Mouse (Mus musculus) heart, adult 2 months (tissue): ENCODE results near the gene Snap47. TPM values are rescaled to one million over a fixed set of nuclear protein-coding genes. Genes with fewer than 3 reads are reported as not detected.

ENCODE experiments used
- DNase-seq, 2 experiments: peaks; one replicate each; pipeline ENCODE4 v3.0.0; 2021
- H3K27ac ChIP-seq: fragments of 200-600 bp; 2 replicates; pipeline ENCODE4 v1.8.1; 2022
- H3K27me3 ChIP-seq: fragments of 200-500 bp; 2 replicates; pipeline ENCODE4 v1.6.1; 2012; ENCODE audit warnings: mild to moderate bottlenecking, low read length, inconsistent platforms, mixed read lengths; ENCODE audit not compliant: control insufficient read depth, insufficient read depth
- H3K36me3 ChIP-seq: fragments of 200-500 bp; 2 replicates; pipeline ENCODE4 v1.6.1; 2012; ENCODE audit warnings: low read length, inconsistent platforms; ENCODE audit not compliant: control insufficient read depth, insufficient read depth
- H3K4me1 ChIP-seq: fragments of 200-500 bp; 2 replicates; pipeline ENCODE4 v1.6.1; 2011; ENCODE audit warnings: low read length; ENCODE audit not compliant: control insufficient read depth, insufficient read depth
- H3K4me3 ChIP-seq: fragments of 200-600 bp; 2 replicates; pipeline ENCODE4 v1.8.1; 2022
- H3K79me2 ChIP-seq: fragments of 200-500 bp; replicated peaks from 2 replicates; pipeline ENCODE4 v1.6.1; 2012; ENCODE audit warnings: mild to moderate bottlenecking, inconsistent platforms, low read length, moderate library complexity, mixed read lengths; ENCODE audit not compliant: control insufficient read depth, insufficient read depth
- H3K9ac ChIP-seq: fragments of 200-500 bp; 2 replicates; pipeline ENCODE4 v1.6.1; 2012; ENCODE audit warnings: low read depth, mild to moderate bottlenecking, control low read depth, inconsistent platforms, low read length, mixed read lengths
- CTCF ChIP-seq: fragments of 200-600 bp; IDR thresholded peaks from 2 replicates; pipeline ENCODE4 v1.8.1; 2022; ENCODE audit warnings: antibody characterized with exemption, mild to moderate bottlenecking, moderate library complexity
- EP300 ChIP-seq: fragments of 200-500 bp; IDR thresholded peaks from 2 replicates; pipeline ENCODE4 v1.6.1; 2011; ENCODE audit warnings: low read depth, low read length, control low read depth; ENCODE audit not compliant: insufficient read depth
- POLR2A ChIP-seq: fragments of 200-500 bp; IDR thresholded peaks from 2 replicates; pipeline ENCODE4 v1.6.1; 2011; ENCODE audit warnings: mild to moderate bottlenecking, low read depth, low read length, control low read depth; ENCODE audit not compliant: insufficient read depth
- WGBS: fragments of 180-500 bp; shearing (Covaris S2); methylation state at CpG from one replicate; pipeline ENCODE4 v1.1.7; 2018; 5-methylcytosine and 5-hydroxymethylcytosine counted together
- intact Hi-C: fragments of 180-260 bp; cut with DNase I; formaldehyde crosslinking; loops from one replicate; pipeline ENCODE4 v1.15.1; 2025
- polyA plus RNA-seq: library from polyadenylated mRNA; depleted of rRNA; stranded (reverse); fragments of >200 nt; gene quantifications from 2 replicates; pipeline ENCODE4 v1.2.3, GENCODE M21; 2012
- total RNA-seq, 2 experiments: library from RNA; stranded (reverse); gene quantifications; 2 replicates each; pipeline ENCODE4 v1.2.3; 2021

Snap47 gene
- total and polyA plus RNA-seq, 3 experiments = 37.7 to 49.4 (median 42.2) TPM

- H3K27me3 ChIP-seq = no peaks in the 10 kb centered on the region
- H3K27ac ChIP-seq = no peak overlapping the region
- H3K79me2 ChIP-seq = no peaks in the 10 kb centered on the region
- H3K9ac ChIP-seq = no peak overlapping the region
- intact Hi-C loops = no loop called here
- no peaks in the 10 kb centered on the region for H3K36me3 ChIP-seq
- no peak for DNase-seq
- WGBS = 66% methylated on average over 6 of the region's 6 CpGs
- TF ChIP-seq CTCF = no peak
- TF ChIP-seq EP300 = no peak
- TF ChIP-seq POLR2A = no peak
- no peak overlapping the region for H3K4me3 ChIP-seq
- H3K4me1 ChIP-seq = no peaks in the 10 kb centered on the region; the same call in 1 of the 2 replicates
These were observed 26.3 kb upstream of the Snap47 start for GRCm38 (mm10) chr11:59477240-59477639.

- peak; percentile 85 to 88 for DNase-seq
These were observed 21.3 kb upstream of the Snap47 start, which contains the start of gene Zfp867 for GRCm38 (mm10) chr11:59472326-59472677. TSS of gene Zfp867 (minus strand) at chr11:59472474.

GRCm38 (mm10) chr11:59471413-59472325 lies 20.7 kb upstream of the Snap47 start:
- H3K4me1 ChIP-seq = peaks cover 3% of the 10 kb centered on the region; the same call in 1 of the 2 replicates
- H3K79me2 ChIP-seq = peaks cover 2% of the 10 kb centered on the region
- no peaks in the 10 kb centered on the region for H3K36me3 ChIP-seq
- 4% methylated on average over 37 of the region's 37 CpGs for WGBS
- peak overlapping the region; percentile 56 for H3K4me3 ChIP-seq
- peak overlapping the region; percentile 87 for H3K9ac ChIP-seq
- H3K27me3 ChIP-seq = no peaks in the 10 kb centered on the region
- no peak for DNase-seq
- no peak for TF ChIP-seq POLR2A
- TF ChIP-seq EP300 = no peak
- TF ChIP-seq CTCF = no peak
- intact Hi-C loops = no loop called here
- peak overlapping the region; percentile 78 for H3K27ac ChIP-seq

More at GRCm38 (mm10) chr11:59472326-59472677, 21.3 kb upstream of the Snap47 start, which contains the start of gene Zfp867:
- peak within 1 kb of the TSS; percentile 56 for H3K4me3 ChIP-seq
- peak; percentile 88 for TF ChIP-seq POLR2A
- no peak for TF ChIP-seq CTCF
- TF ChIP-seq EP300 = 0 out of 2 replicates have a peak, but pooled peaks have one; percentile 9
- peaks cover 3% of the 10 kb centered on the region; the same call in 1 of the 2 replicates for H3K4me1 ChIP-seq
- WGBS = under 1% methylated on average over 19 of the region's 19 CpGs
- H3K36me3 ChIP-seq = no peaks in the 10 kb centered on the region
- peak within 1 kb of the TSS; percentile 78 for H3K27ac ChIP-seq
- intact Hi-C loops = no loop called here
- peaks cover 2% of the 10 kb centered on the region for H3K79me2 ChIP-seq
- H3K9ac ChIP-seq = peak within 1 kb of the TSS; percentile 87
- H3K27me3 ChIP-seq = no peaks in the 10 kb centered on the region

- Histone ChIP-seq H3K36me3 (peaks cover 5% of the 10 kb centered on the region), H3K27ac (no peak overlapping the region), H3K27me3 (no peaks in the 10 kb centered on the region), H3K79me2 (no peaks in the 10 kb centered on the region), H3K9ac (no peak overlapping the region), H3K4me3 (no peak overlapping the region), H3K4me1 (peaks cover 4% of the 10 kb centered on the region; the same call in 1 of the 2 replicates)
- 98% methylated on average over 2 of the region's 2 CpGs for WGBS
- no peak for DNase-seq
- TF ChIP-seq CTCF (no peak), EP300 (no peak), POLR2A (no peak)
- intact Hi-C loops = no loop called here
These were observed 9.5 kb upstream of the Snap47 start for GRCm38 (mm10) chr11:59460459-59460858.

- Histone ChIP-seq H3K27ac (peak overlapping the region; percentile 61), H3K4me3 (no peak overlapping the region), H3K36me3 (peaks cover 5% of the 10 kb centered on the region), H3K4me1 (peaks cover 4% of the 10 kb centered on the region; the same call in 1 of the 2 replicates), H3K27me3 (no peaks in the 10 kb centered on the region), H3K79me2 (no peaks in the 10 kb centered on the region), H3K9ac (no peak overlapping the region)
- TF ChIP-seq POLR2A (peak; percentile 41; the same call in 1 of the 2 replicates), CTCF (no peak), EP300 (peak; percentile 85)
- WGBS = 15% methylated on average over 5 of the region's 5 CpGs
- peak; percentile 36 to 76 for DNase-seq
- intact Hi-C loops = no loop called here
These were observed 8.0 kb upstream of the Snap47 start for GRCm38 (mm10) chr11:59458973-59459372.

- no peaks in the 10 kb centered on the region for H3K79me2 ChIP-seq
- H3K27ac ChIP-seq = no peak overlapping the region
- DNase-seq = no peak
- H3K4me3 ChIP-seq = no peak overlapping the region
- WGBS = 95% methylated on average over 2 of the region's 2 CpGs
- no peak overlapping the region for H3K9ac ChIP-seq
- no peak for TF ChIP-seq CTCF
- TF ChIP-seq POLR2A = no peak
- TF ChIP-seq EP300 = no peak
- intact Hi-C loops = no loop called here
- peaks cover 3% of the 10 kb centered on the region for H3K36me3 ChIP-seq
- H3K27me3 ChIP-seq = no peaks in the 10 kb centered on the region
- peaks cover 4% of the 10 kb centered on the region; the same call in 1 of the 2 replicates for H3K4me1 ChIP-seq
These were observed 5.9 kb upstream of the Snap47 start for GRCm38 (mm10) chr11:59456891-59457290.
